Mouse (Mus musculus) heart, embryonic 11.5 days (tissue): ENCODE data around the gene Trim12a. TPM values are rescaled to one million over a fixed set of nuclear protein-coding genes. Genes with fewer than 3 reads are reported as not detected.

Source experiments
- polyA plus RNA-seq: library from polyadenylated mRNA; unstranded; fragments of >200 nt; fragmentation: Nextera tagmentation; extraction: Ambion mirVana; gene quantifications from 2 replicates; pipeline ENCODE4 v1.2.1, GENCODE M21; 2014

The Trim12a gene
- polyA plus RNA-seq, 1 experiment from 2014 or later, result 10.6 TPM

Other genes with a start within 250 kb of the Trim12a start
- gene Olfr644, start 243.6 kb downstream of the Trim12a start, polyA plus RNA-seq, result not detected in 2 replicates
- not detected in 2 replicates for gene Olfr645, start 230.0 kb downstream of the Trim12a start, polyA plus RNA-seq
- not detected in 2 replicates for gene Olfr646, start 210.6 kb downstream of the Trim12a start, polyA plus RNA-seq
- not detected in 2 replicates for gene Ubqln5, start 185.6 kb downstream of the Trim12a start, polyA plus RNA-seq
- not detected in 2 replicates for gene Olfr643, start 178.1 kb downstream of the Trim12a start, polyA plus RNA-seq
- not detected in 2 replicates for gene Ubqln3, start 172.2 kb downstream of the Trim12a start, polyA plus RNA-seq
- gene Ubqlnl, start 164.9 kb downstream of the Trim12a start, polyA plus RNA-seq, result not detected in 2 replicates
- not detected in 2 replicates for gene Olfm5, start 150.6 kb downstream of the Trim12a start, polyA plus RNA-seq
- 0.24 and 0.30 TPM in 2 replicates for gene Olfr648, start 132.1 kb downstream of the Trim12a start, polyA plus RNA-seq
- gene Olfr649, start 119.5 kb downstream of the Trim12a start, polyA plus RNA-seq, result not detected in 2 replicates
- 9.8 and 9.9 TPM in 2 replicates for gene Trim6, start 96.7 kb downstream of the Trim12a start, polyA plus RNA-seq
- 2.2 and 2.9 TPM in 2 replicates for gene Trim34a, start 71.0 kb downstream of the Trim12a start, polyA plus RNA-seq
- gene Trim5, start 27.4 kb downstream of the Trim12a start, polyA plus RNA-seq, result 0.42 and 0.57 TPM in 2 replicates
- gene Trim34b, start 14.0 kb upstream of the Trim12a start, polyA plus RNA-seq, result 0.20 TPM in 1 of 2 replicates, not detected in the other
- gene Trim12c, start 37.9 kb upstream of the Trim12a start, polyA plus RNA-seq, result 1.6 and 2.8 TPM in 2 replicates
- gene Trim30b, start 54.4 kb upstream of the Trim12a start, polyA plus RNA-seq, result 0.16 TPM in 1 of 2 replicates, not detected in the other
- not detected in 2 replicates for gene Trim30c, start 85.4 kb upstream of the Trim12a start, polyA plus RNA-seq
- gene Trim30a, start 149.7 kb upstream of the Trim12a start, polyA plus RNA-seq, result 0.45 and 0.80 TPM in 2 replicates
- 0.07 TPM in 1 of 2 replicates, not detected in the other for gene Trim30d, start 192.4 kb upstream of the Trim12a start, polyA plus RNA-seq
- not detected in 2 replicates for gene Olfr651, start 234.7 kb upstream of the Trim12a start, polyA plus RNA-seq
- gene Olfr652, start 245.4 kb upstream of the Trim12a start, polyA plus RNA-seq, result not detected in 2 replicates